Mouse (Mus musculus) small intestine, adult 2 months (tissue): Measurements from ENCODE around the gene Lyg1.

Experiments
- CTCF ChIP-seq: fragments of 200-500 bp; IDR thresholded peaks from 2 replicates; pipeline ENCODE4 v1.5.1; 2012; ENCODE audit warnings: low read depth, mild to moderate bottlenecking, control low read depth, inconsistent platforms, low read length, moderate library complexity, mixed read lengths; ENCODE audit not compliant: insufficient replicate concordance, insufficient read length; ENCODE audit errors: extremely low read depth
- POLR2A ChIP-seq: fragments of 200-500 bp; IDR thresholded peaks from 2 replicates; pipeline ENCODE4 v1.6.1; 2012; ENCODE audit warnings: low read depth, mild to moderate bottlenecking, control low read depth, inconsistent platforms, low read length, moderate library complexity

DNA sequence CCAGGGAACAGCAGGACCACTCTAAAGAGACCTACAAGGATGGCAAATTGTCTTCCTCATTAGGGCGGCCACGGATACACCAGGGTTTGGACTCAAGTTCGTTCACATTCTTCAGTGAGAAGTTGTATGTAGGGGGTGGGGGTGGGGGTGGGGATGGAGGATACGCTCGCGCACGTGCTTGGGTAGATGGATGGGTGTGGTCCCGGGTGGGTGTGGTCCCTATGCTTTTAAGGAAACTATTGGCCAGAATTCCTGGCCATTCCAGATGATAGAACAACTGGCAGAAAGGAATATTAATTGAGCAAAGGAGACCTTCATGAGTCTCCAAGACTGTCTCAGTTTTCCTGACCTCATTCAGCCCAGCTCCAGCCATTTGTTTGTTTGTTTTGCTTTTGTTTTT lies 31.6 kb downstream of the Lyg1 start:
- no peak for TF ChIP-seq CTCF
- no peak for TF ChIP-seq POLR2A
